Mouse (Mus musculus) CH12.LX (cell line): Measurements from ENCODE around the gene Prrx2. TPM values are rescaled to one million over a fixed set of nuclear protein-coding genes. Genes with fewer than 3 reads are reported as not detected.
A peak's percentile ranks its signal among the peaks of the same experiment; 100 is the strongest.

Source experiments
- DNase-seq: peaks from one replicate; pipeline ENCODE4 v3.0.0-alpha.2; 2013; ENCODE audit errors: extremely low read depth
- H3K27ac ChIP-seq: 2 replicates; pipeline ENCODE4 v1.5.1; 2012; ENCODE audit warnings: low read depth, mild to moderate bottlenecking, control low read depth, moderate library complexity; ENCODE audit not compliant: insufficient read depth
- H3K27me3 ChIP-seq: replicated peaks from 2 replicates; pipeline ENCODE3; 2012; ENCODE audit warnings: inconsistent platforms
- H3K36me3 ChIP-seq, 2 experiments: replicated peaks in 1 of 2; 2 replicates each; pipeline versions ENCODE3 to v1.6.1; 2012; ENCODE audit warnings: inconsistent platforms in 1 of 2, low read length in 1 of 2, mild to moderate bottlenecking in 1 of 2, mixed read lengths in 1 of 2, moderate library complexity in 1 of 2; ENCODE audit not compliant: control insufficient read depth in 1 of 2, insufficient read depth in 1 of 2
- H3K4me1 ChIP-seq, 2 experiments: 2 replicates each; pipeline ENCODE4 v1.6.1; 2012; ENCODE audit warnings: inconsistent platforms in 1 of 2, moderate library complexity in 1 of 2; ENCODE audit not compliant: insufficient read depth in 2 of 2, control insufficient read depth in 1 of 2
- H3K4me2 ChIP-seq: 2 replicates; pipeline ENCODE4 v1.6.1; 2012; ENCODE audit warnings: low read depth, mild to moderate bottlenecking, control low read depth; ENCODE audit not compliant: poor library complexity, insufficient read depth, severe bottlenecking
- H3K4me3 ChIP-seq, 3 experiments: fragments of 150-350 bp in 1 of 3; sonication (generic) in 1 of 3; replicated peaks in 1 of 3; 2 replicates each; pipeline versions ENCODE3 to v1.5.1; 2011 to 2012; ENCODE audit warnings: low read depth in 2 of 3, low read length in 2 of 3, mild to moderate bottlenecking in 2 of 3, moderate library complexity in 2 of 3, control low read depth in 1 of 3, improper control_type of control experiment in 1 of 3, inconsistent platforms in 1 of 3, mixed read lengths in 1 of 3; ENCODE audit not compliant: poor library complexity in 1 of 3
- H3K79me2 ChIP-seq: replicated peaks from 2 replicates; pipeline ENCODE4 v1.6.1; 2012; ENCODE audit warnings: mild to moderate bottlenecking, moderate library complexity; ENCODE audit not compliant: control insufficient read depth, poor library complexity, insufficient read depth, severe bottlenecking; ENCODE audit errors: extremely low read depth
- H3K9ac ChIP-seq: 2 replicates; pipeline ENCODE4 v1.6.1; 2012; ENCODE audit warnings: low read depth, mild to moderate bottlenecking, control low read depth, moderate library complexity; ENCODE audit not compliant: insufficient read depth
- H3K9me3 ChIP-seq: replicated peaks from 2 replicates; pipeline ENCODE3; 2012; ENCODE audit warnings: low read length, inconsistent platforms, mixed read lengths
- BHLHE40 ChIP-seq: IDR thresholded peaks from 2 replicates; pipeline ENCODE4 v1.6.1; 2011; ENCODE audit warnings: mild to moderate bottlenecking, low read depth, low read length, improper control_type of control experiment
- CHD1 ChIP-seq: IDR thresholded peaks from 2 replicates; pipeline ENCODE4 v1.6.1; 2012; ENCODE audit warnings: low read depth, low read length, improper control_type of control experiment, inconsistent platforms
- CTCF ChIP-seq, 2 experiments: IDR thresholded peaks in 1 of 2; conservative IDR thresholded peaks in 1 of 2; 2 replicates each; pipeline ENCODE4 v1.5.1; 2011 to 2012; ENCODE audit warnings: low read depth in 2 of 2, low read length in 2 of 2, improper control_type of control experiment in 1 of 2, inconsistent platforms in 1 of 2, mild to moderate bottlenecking in 1 of 2, moderate library complexity in 1 of 2
- E2F4 ChIP-seq: IDR thresholded peaks from 2 replicates; pipeline ENCODE4 v1.6.1; 2011; ENCODE audit warnings: low read depth, low read length, improper control_type of control experiment; ENCODE audit not compliant: insufficient replicate concordance
- ELF1 ChIP-seq: IDR thresholded peaks from 2 replicates; pipeline ENCODE4 v1.6.1; 2014; ENCODE audit warnings: low read depth, mild to moderate bottlenecking, inconsistent platforms, low read length, improper control_type of control experiment
- EP300 ChIP-seq: IDR thresholded peaks from 2 replicates; pipeline ENCODE4 v1.6.1; 2011; ENCODE audit warnings: low read length, improper control_type of control experiment
- ETS1 ChIP-seq: conservative IDR thresholded peaks from 2 replicates; pipeline ENCODE4 v1.6.1; 2012; ENCODE audit warnings: low read depth, mild to moderate bottlenecking, inconsistent platforms, low read length, improper control_type of control experiment, moderate library complexity
- GABPA ChIP-seq: IDR thresholded peaks from 2 replicates; pipeline ENCODE4 v1.6.1; 2012; ENCODE audit warnings: low read depth, low read length, improper control_type of control experiment, inconsistent platforms; ENCODE audit not compliant: insufficient replicate concordance
- HCFC1 ChIP-seq: IDR thresholded peaks from 2 replicates; pipeline ENCODE4 v1.6.1; 2012; ENCODE audit warnings: low read depth, mild to moderate bottlenecking, inconsistent platforms, low read length, improper control_type of control experiment
- IRF4 ChIP-seq: IDR thresholded peaks from 2 replicates; pipeline ENCODE4 v1.6.1; 2014; ENCODE audit warnings: low read depth, mild to moderate bottlenecking, inconsistent platforms, low read length, improper control_type of control experiment
- JUN ChIP-seq: IDR thresholded peaks from 2 replicates; pipeline ENCODE4 v1.6.1; 2011; ENCODE audit warnings: low read depth, mild to moderate bottlenecking, low read length, improper control_type of control experiment, moderate library complexity; ENCODE audit not compliant: insufficient read depth
- JUND ChIP-seq: conservative IDR thresholded peaks from 2 replicates; pipeline ENCODE4 v1.6.1; 2011; ENCODE audit warnings: low read depth, low read length, improper control_type of control experiment
- KAT2A ChIP-seq: IDR thresholded peaks from 2 replicates; pipeline ENCODE4 v1.6.1; 2012; ENCODE audit warnings: low read length, improper control_type of control experiment, inconsistent platforms; ENCODE audit not compliant: insufficient replicate concordance
- MAFK ChIP-seq: IDR thresholded peaks from 2 replicates; pipeline ENCODE4 v1.6.1; 2011; ENCODE audit warnings: low read length, improper control_type of control experiment; ENCODE audit not compliant: insufficient replicate concordance
- MAX ChIP-seq: IDR thresholded peaks from 2 replicates; pipeline ENCODE4 v1.6.1; 2011; ENCODE audit warnings: low read length, improper control_type of control experiment
- MAZ ChIP-seq: IDR thresholded peaks from 2 replicates; pipeline ENCODE4 v1.6.1; 2012; ENCODE audit warnings: low read depth, mild to moderate bottlenecking, inconsistent platforms, low read length, improper control_type of control experiment, moderate library complexity
- MXI1 ChIP-seq: IDR thresholded peaks from 2 replicates; pipeline ENCODE4 v1.6.1; 2011; ENCODE audit warnings: mild to moderate bottlenecking, low read depth, low read length, improper control_type of control experiment
- NELFE ChIP-seq: IDR thresholded peaks from 2 replicates; pipeline ENCODE4 v1.6.1; 2011; ENCODE audit warnings: low read depth, low read length, improper control_type of control experiment
- NRF1 ChIP-seq: IDR thresholded peaks from 2 replicates; pipeline ENCODE4 v1.6.1; 2014; ENCODE audit warnings: low read depth, mild to moderate bottlenecking, inconsistent platforms, low read length, improper control_type of control experiment, moderate library complexity
- PAX5 ChIP-seq: IDR thresholded peaks from 2 replicates; pipeline ENCODE4 v1.6.1; 2012; ENCODE audit warnings: low read length, inconsistent platforms, mixed read lengths
- POLR2A ChIP-seq: IDR thresholded peaks from 2 replicates; pipeline ENCODE4 v1.6.1; 2011; ENCODE audit warnings: low read depth, mild to moderate bottlenecking, improper control_type of control experiment, low read length
- POLR2AphosphoS2 ChIP-seq: IDR thresholded peaks from 2 replicates; pipeline ENCODE4 v1.6.1; 2011; ENCODE audit warnings: low read depth, low read length, improper control_type of control experiment
- RAD21 ChIP-seq: IDR thresholded peaks from 2 replicates; pipeline ENCODE4 v1.6.1; 2011; ENCODE audit warnings: low read depth, mild to moderate bottlenecking, low read length, improper control_type of control experiment, moderate library complexity
- RCOR1 ChIP-seq: conservative IDR thresholded peaks from 2 replicates; pipeline ENCODE4 v1.6.1; 2012; ENCODE audit warnings: low read depth, mild to moderate bottlenecking, inconsistent platforms, low read length, improper control_type of control experiment
- SIN3A ChIP-seq: IDR thresholded peaks from 2 replicates; pipeline ENCODE4 v1.6.1; 2012; ENCODE audit warnings: low read length, improper control_type of control experiment, inconsistent platforms
- SMC3 ChIP-seq: IDR thresholded peaks from 2 replicates; pipeline ENCODE4 v1.6.1; 2011; ENCODE audit warnings: low read depth, low read length, improper control_type of control experiment
- TBP ChIP-seq: conservative IDR thresholded peaks from 2 replicates; pipeline ENCODE4 v1.6.1; 2011; ENCODE audit warnings: low read depth, low read length, improper control_type of control experiment
- TCF12 ChIP-seq: IDR thresholded peaks from 2 replicates; pipeline ENCODE4 v1.6.1; 2014; ENCODE audit warnings: low read depth, mild to moderate bottlenecking, inconsistent platforms, low read length, improper control_type of control experiment
- UBTF ChIP-seq: IDR thresholded peaks from 2 replicates; pipeline ENCODE4 v1.6.1; 2012; ENCODE audit warnings: low read depth, mild to moderate bottlenecking, inconsistent platforms, low read length, improper control_type of control experiment, moderate library complexity
- ZC3H11A ChIP-seq: IDR thresholded peaks from 2 replicates; pipeline ENCODE4 v1.6.1; 2012; ENCODE audit warnings: low read depth, mild to moderate bottlenecking, inconsistent platforms, low read length, improper control_type of control experiment
- ZKSCAN1 ChIP-seq: IDR thresholded peaks from 2 replicates; pipeline ENCODE4 v1.6.1; 2012; ENCODE audit warnings: low read depth, inconsistent platforms, low read length, improper control_type of control experiment, borderline replicate concordance
- ZMIZ1 ChIP-seq: IDR thresholded peaks from 2 replicates; pipeline ENCODE4 v1.6.1; 2012; ENCODE audit warnings: low read depth, mild to moderate bottlenecking, inconsistent platforms, low read length, improper control_type of control experiment
- ZNF384 ChIP-seq: IDR thresholded peaks from 2 replicates; pipeline ENCODE4 v1.6.1; 2012; ENCODE audit warnings: low read depth, low read length, improper control_type of control experiment, inconsistent platforms
- dilution Hi-C: fragments of 300-500 bp; cut with MboI; formaldehyde crosslinking; loops from 2 replicates; pipeline ENCODE4 v1.14.3; 2020; ENCODE audit warnings: low sequenced_read_pairs; ENCODE audit not compliant: extremely low pct_unique_long_range_greater_than_20kb, extremely low pct_ligation_motif_present
- in situ Hi-C: fragments of 300-500 bp; cut with MboI; formaldehyde crosslinking; loops from 3 replicates; pipeline ENCODE4 v1.14.3; 2019; ENCODE audit warnings: low sequenced_read_pairs, low pct_ligation_motif_present, low pct_unique_long_range_greater_than_20kb, mixed read lengths
- polyA plus RNA-seq: library from polyadenylated mRNA; unstranded; fragments of >175 nt; gene quantifications from 2 replicates; pipeline ENCODE4 v1.2.1, GENCODE M21; 2012; ENCODE audit warnings: low read depth; ENCODE audit not compliant: insufficient read length
- total RNA-seq, 2 experiments: library from RNA; depleted of rRNA; stranded (reverse); fragments of 300-350 nt in 1 of 2; fragments of >200 nt in 1 of 2; gene quantifications; 2 replicates each; pipeline ENCODE4 v1.2.3; 2012 to 2014

Prrx2 gene
- total and polyA plus RNA-seq, 3 experiments = not detected

GRCm38 (mm10) chr2:30929483-30930045 is 94.8 kb downstream of the Prrx2 start, which contains the start of gene Ptges:
Ptges (minus strand) TSS chr2:30929863.
- peak within 1 kb of the TSS; percentile 52 for H3K27ac ChIP-seq
- peaks cover 2% of the 10 kb centered on the region for H3K9me3 ChIP-seq
- no peaks in the 10 kb centered on the region for H3K27me3 ChIP-seq
- H3K36me3 ChIP-seq = peaks cover 0 to 3% of the 10 kb centered on the region in 2 experiments
- no peaks in the 10 kb centered on the region for H3K79me2 ChIP-seq
- in situ Hi-C loops (loop anchor here (5.0 to 10.0 kb wide), 3 partner anchors 37 to 495 kb away; no protein-coding TSS in a partner anchor), dilution Hi-C loops (no loop called here)
- peak within 1 kb of the TSS; percentile 68 for H3K9ac ChIP-seq
- H3K4me1 ChIP-seq = peaks cover 26 to 41% of the 10 kb centered on the region in 2 experiments
- H3K4me2 ChIP-seq = peak within 1 kb of the TSS; percentile 87
- peak within 1 kb of the TSS; percentile 48 to 61 (median 61) for H3K4me3 ChIP-seq
- DNase-seq = peak; percentile 50
- TF ChIP-seq TBP (no peak), POLR2A (no peak), PAX5 (no peak), KAT2A (no peak), ZNF384 (no peak), RAD21 (no peak; the same call in none of the 2 replicates), ETS1 (peak; percentile 34; the same call in 1 of the 2 replicates), POLR2AphosphoS2 (no peak; the same call in 1 of the 2 replicates), HCFC1 (no peak), SIN3A (no peak; the same call in 1 of the 2 replicates), EP300 (no peak; the same call in 1 of the 2 replicates), CHD1 (peak; percentile 84), RCOR1 (no peak; the same call in 1 of the 2 replicates), GABPA (no peak), BHLHE40 (0 out of 2 replicates have a peak, but pooled peaks have one; percentile 2), ELF1 (no peak), NRF1 (peak; percentile 66), NELFE (no peak), JUN (peak; percentile 40; the same call in 1 of the 2 replicates), CTCF (conservative IDR thresholded peaks at IDR 0.05 in 1 of 2, IDR thresholded peaks at IDR 0.05 in 1 of 2; ENCODE audit: low read depth in 2 of 2, low read length in 2 of 2) (peak in 1 of 2 experiments; percentile 66; a peak in 3 of 4 replicates), ZC3H11A (no peak), TCF12 (0 out of 2 replicates have a peak, but pooled peaks have one; percentile 8), IRF4 (no peak), MAZ (peak; percentile 76), MXI1 (peak; percentile 18; the same call in 1 of the 2 replicates), SMC3 (peak; percentile 19; the same call in 1 of the 2 replicates), MAFK (no peak), ZKSCAN1 (no peak), E2F4 (no peak), JUND (peak; percentile 16; the same call in 1 of the 2 replicates), UBTF (no peak), ZMIZ1 (no peak), MAX (0 out of 2 replicates have a peak, but pooled peaks have one; percentile 15)
